Comparison of ENCODE assay signal across 9 mouse cellular contexts in genomic region chr10:81564734-81565133, GRCm38 (mm10). TPM values are rescaled to one million over a fixed set of nuclear protein-coding genes. Genes with fewer than 3 reads are reported as not detected.
DNase-seq lines count a peak whose midpoint lies in the region; ATAC-seq and TF ChIP-seq lines count a peak whose summit lies in the region.
"Had no signal": no experiment of that assay in that cellular context is flagged by ENCODE, and none has a peak within 500 bp of the region (broad histone marks: within the 10 kb centered on the region; RNA-seq: fewer than 3 reads in every experiment).

No protein-coding gene starts in this region.

- peak; percentile 70 for TF ChIP-seq CTCF in gastrocnemius, adult 2 months (IDR thresholded peaks at IDR 0.05)

- peak; percentile 80 for DNase-seq in gastrocnemius, adult 2 months
- DNase-seq in gastrocnemius, adult 18-20 months (ENCODE audit: low spot score) = no peak
- peak; percentile 60 to 73 for DNase-seq in CD8-positive naive resting alpha-beta T cell, adult 2 months (ENCODE audit: low read depth in 2 of 2, low spot score in 2 of 2)
- peak; percentile 77 to 82 for DNase-seq in cerebellum, adult 18-20 months
- DNase-seq in heart, postnatal 10 days = peak; percentile 50 to 66
- peak; percentile 71 for DNase-seq in right cerebral cortex, postnatal 14 days
- no peak for DNase-seq in layer of hippocampus, adult 9-10 months (ENCODE audit: low spot score)

- intact Hi-C loops in gastrocnemius, adult 2 months (cut with DNase I) = loop anchor here (2.0 kb wide), 1 partner anchor 40 kb away; no protein-coding TSS in a partner anchor
- intact Hi-C loops in heart, postnatal 10 days (cut with DNase I) = no loop called here

- ATAC-seq in limb, embryonic 15.5 days (ENCODE audit: insufficient number of reproducible peaks, low FRiP score, low TSS enrichment, low read depth) = no peak

- peak overlapping the region; percentile 58 for H3K4me3 ChIP-seq in gastrocnemius, adult 2 months
- H3K4me3 ChIP-seq in limb, embryonic 15.5 days = no peak overlapping the region

- peak overlapping the region; percentile 75 for H3K27ac ChIP-seq in gastrocnemius, adult 2 months
- H3K27ac ChIP-seq in limb, embryonic 15.5 days = 0 out of 2 replicates have a peak overlapping the region, but pooled peaks have one; percentile 47

- H3K4me2 ChIP-seq in limb, embryonic 15.5 days = peak overlapping the region; percentile 43; the same call in 1 of the 2 replicates

- H3K9me3 ChIP-seq in limb, embryonic 15.5 days = no peaks in the 10 kb centered on the region
- H3K9me3 ChIP-seq: liver, embryonic 15.5 days had no signal

- peaks cover 36% of the 10 kb centered on the region for H3K36me3 ChIP-seq in limb, embryonic 15.5 days

- H3K4me1 ChIP-seq in limb, embryonic 15.5 days = peaks cover 68% of the 10 kb centered on the region

- no peak overlapping the region for H3K9ac ChIP-seq in limb, embryonic 15.5 days
- H3K9ac ChIP-seq: liver, embryonic 15.5 days had no signal

- 26% methylated on average over 10 of the region's 10 CpGs for WGBS in limb, embryonic 15.5 days

- no peaks in the 10 kb centered on the region for H3K27me3 ChIP-seq in limb, embryonic 15.5 days

RNA-seq across cellular contexts. Expression of gene Aes, which starts 5.4 kb away (rescaled TPM):
- 100 to 1,000 TPM; 847 to 871 TPM for total RNA-seq in gastrocnemius, adult 2 months (2021)
- 100 to 1,000 TPM; 947 to 962 TPM for total RNA-seq in gastrocnemius, adult 18-20 months (2021)
- total RNA-seq in heart, postnatal 10 days (2021) = 100 to 1,000 TPM; 867 to 890 TPM
- 517 and 519 TPM in 2 replicates for polyA plus RNA-seq in limb, embryonic 15.5 days (2015; fragmentation: Nextera tagmentation; extraction: Ambion mirVana)

RNA-seq across cellular contexts. Expression of gene Tle2, which starts 9.6 kb away (rescaled TPM):
- 1 to 10 TPM; 5.6 to 7.3 TPM for total RNA-seq in gastrocnemius, adult 2 months (2021)
- total RNA-seq in gastrocnemius, adult 18-20 months (2021) = 1 to 10 TPM; 4.9 to 7.4 TPM
- total RNA-seq in heart, postnatal 10 days (2021) = 10 to 100 TPM in 1 of 2 experiments, 1 to 10 TPM in 1; 8.1 to 11.2 TPM
- 39.7 and 41.7 TPM in 2 replicates for polyA plus RNA-seq in limb, embryonic 15.5 days (2015; fragmentation: Nextera tagmentation; extraction: Ambion mirVana)

RNA-seq across cellular contexts. Expression of gene Gna11, which starts 19.7 kb away (rescaled TPM):
- 10 to 100 TPM; 25.7 to 30.3 TPM for total RNA-seq in gastrocnemius, adult 2 months (2021)
- total RNA-seq in gastrocnemius, adult 18-20 months (2021) = 10 to 100 TPM; 26.2 to 31.8 TPM
- total RNA-seq in heart, postnatal 10 days (2021) = 10 to 100 TPM; 59.2 to 60.6 TPM
- 80.4 and 81.7 TPM in 2 replicates for polyA plus RNA-seq in limb, embryonic 15.5 days (2015; fragmentation: Nextera tagmentation; extraction: Ambion mirVana)

RNA-seq across cellular contexts. Expression of gene Tle6, which starts 36.1 kb away (rescaled TPM):
- total RNA-seq in gastrocnemius, adult 2 months (2021) = 1 to 10 TPM; 5.6 to 6.7 TPM
- total RNA-seq in gastrocnemius, adult 18-20 months (2021) = 1 to 10 TPM; 4.5 to 6.1 TPM
- 10 to 100 TPM; 10.2 to 11.1 TPM for total RNA-seq in heart, postnatal 10 days (2021)
- polyA plus RNA-seq in limb, embryonic 15.5 days (2015; fragmentation: Nextera tagmentation; extraction: Ambion mirVana) = 9.9 and 11.7 TPM in 2 replicates

RNA-seq across cellular contexts. Expression of gene Gna15, which starts 40.7 kb away (rescaled TPM):
- under 1 TPM; 0.26 to 0.53 TPM for total RNA-seq in gastrocnemius, adult 2 months (2021)
- under 1 TPM; 0.53 to 0.57 TPM for total RNA-seq in gastrocnemius, adult 18-20 months (2021)
- total RNA-seq in heart, postnatal 10 days (2021) = under 1 TPM; 0.60 to 0.74 TPM
- polyA plus RNA-seq in limb, embryonic 15.5 days (2015; fragmentation: Nextera tagmentation; extraction: Ambion mirVana) = 7.3 and 7.9 TPM in 2 replicates

Comparison
In these comparisons a context has a peak if more than half of its experiments do, and no peak if none do; other contexts are left out.
1. DNase-seq: peak in gastrocnemius, adult 2 months (single experiment), CD8-positive naive resting alpha-beta T cell, adult 2 months (2 of 2), cerebellum, adult 18-20 months (2 of 2), heart, postnatal 10 days (2 of 2) and right cerebral cortex, postnatal 14 days (single experiment); none in gastrocnemius, adult 18-20 months (single experiment) and layer of hippocampus, adult 9-10 months (single experiment).